Mouse (Mus musculus): ENCODE measurements around the gene Hspa12a.

GRCm38 (mm10) chr19:58910941-58911368 lies 32.5 kb downstream of the Hspa12a start:
- TF ChIP-seq POLR2A (IDR thresholded peaks at IDR 0.05; ENCODE audit: low read depth, low read length) = no peak
- no peak for TF ChIP-seq CTCF (conservative IDR thresholded peaks at IDR 0.05; ENCODE audit: insufficient read depth, insufficient read length, low read depth, low read length)

Measured in kidney, adult 2 months (tissue).